Mouse (Mus musculus) right cerebral cortex, adult 2 months (tissue): ENCODE data around the gene Kdm2b.

ENCODE experiments used
- DNase-seq, 2 experiments: peaks; one replicate each; pipeline ENCODE4 v3.0.0; 2021 to 2022; ENCODE audit warnings: low spot score in 2 of 2

Gene Kdm2b

GRCm38 (mm10) chr5:122849521-122850318, 139.9 kb downstream of the Kdm2b start, which contains the start of gene Rnf34:
Rnf34 (plus strand) TSS chr5:122850048.
- peak; percentile 95 to 96 for DNase-seq

- DNase-seq = no peak
These were observed 145.8 kb downstream of the Kdm2b start for GRCm38 (mm10) chr5:122843799-122844198.

GRCm38 (mm10) chr5:122841126-122841525, 148.5 kb downstream of the Kdm2b start:
- no peak for DNase-seq

GRCm38 (mm10) chr5:122832996-122833395, 156.6 kb downstream of the Kdm2b start:
- no peak for DNase-seq

GRCm38 (mm10) chr5:122832536-122832935, 157.1 kb downstream of the Kdm2b start:
- no peak for DNase-seq

GRCm38 (mm10) chr5:122825099-122825498, 164.5 kb downstream of the Kdm2b start:
- no peak for DNase-seq

- DNase-seq = no peak
These were observed 165.2 kb downstream of the Kdm2b start for GRCm38 (mm10) chr5:122824450-122824849.

GRCm38 (mm10) chr5:122823976-122824375, 165.6 kb downstream of the Kdm2b start:
- DNase-seq = no peak

GRCm38 (mm10) chr5:122822441-122822840, 167.2 kb downstream of the Kdm2b start:
- no peak for DNase-seq

- no peak for DNase-seq
These were observed 168.1 kb downstream of the Kdm2b start for GRCm38 (mm10) chr5:122821524-122821885.

- DNase-seq = peak; percentile 91 to 92
These were observed 168.7 kb downstream of the Kdm2b start, which contains the start of gene Anapc5 for GRCm38 (mm10) chr5:122820777-122821523. Anapc5 (minus strand) TSS chr5:122821339.
